Mouse (Mus musculus) mouse trophoblast stem cell (cell line): Measurements from ENCODE around the gene Il13.

Source experiments
- in situ Hi-C, 2 experiments: fragments of 300-500 bp; cut with MseI, MboI; formaldehyde crosslinking; loops; 2 replicates in 1 of 2; 3 replicates in 1 of 2; pipeline ENCODE4 v1.15.1; 2025

Gene Il13

GRCm38 (mm10) chr11:53634556-53634955, at the start of gene Il13:
Gene Il13 (minus strand): TSS chr11:53634702.
- in situ Hi-C loops, result no loop called here

- in situ Hi-C loops, result no loop called here
Observed at GRCm38 (mm10) chr11:53682994-53683530, 48.6 kb upstream of the Il13 start.

GRCm38 (mm10) chr11:53682170-53682569, 47.7 kb upstream of the Il13 start:
- in situ Hi-C loops, result no loop called here

GRCm38 (mm10) chr11:53681686-53682085, 47.2 kb upstream of the Il13 start:
- in situ Hi-C loops, result no loop called here

GRCm38 (mm10) chr11:53680141-53680540, 45.6 kb upstream of the Il13 start:
- in situ Hi-C loops, result no loop called here

- in situ Hi-C loops, result no loop called here
Observed at GRCm38 (mm10) chr11:53671414-53671813, 36.9 kb upstream of the Il13 start.

GRCm38 (mm10) chr11:53664091-53664490, 29.6 kb upstream of the Il13 start:
- in situ Hi-C loops, result no loop called here

GRCm38 (mm10) chr11:53662794-53663674, 28.5 kb upstream of the Il13 start:
- in situ Hi-C loops, result no loop called here

GRCm38 (mm10) chr11:53657828-53658227, 23.3 kb upstream of the Il13 start:
- in situ Hi-C loops, result no loop called here

GRCm38 (mm10) chr11:53657381-53657780, 22.9 kb upstream of the Il13 start:
- in situ Hi-C loops, result no loop called here

- in situ Hi-C loops, result no loop called here
Observed at GRCm38 (mm10) chr11:53656558-53657202, 22.2 kb upstream of the Il13 start.

- in situ Hi-C loops, result no loop called here
Observed at GRCm38 (mm10) chr11:53655043-53655442, 20.5 kb upstream of the Il13 start.

GRCm38 (mm10) chr11:53652427-53652826, 17.9 kb upstream of the Il13 start:
- in situ Hi-C loops, result no loop called here

GRCm38 (mm10) chr11:53651441-53651840, 16.9 kb upstream of the Il13 start:
- in situ Hi-C loops, result no loop called here

- in situ Hi-C loops, result no loop called here
Observed at GRCm38 (mm10) chr11:53644017-53644416, 9.5 kb upstream of the Il13 start.

- in situ Hi-C loops, result no loop called here
Observed at GRCm38 (mm10) chr11:53642744-53643279, 8.3 kb upstream of the Il13 start.

GRCm38 (mm10) chr11:53637803-53638260, 3.3 kb upstream of the Il13 start:
- in situ Hi-C loops, result no loop called here

- in situ Hi-C loops, result no loop called here
Observed at GRCm38 (mm10) chr11:53637046-53637802, 2.7 kb upstream of the Il13 start.

- in situ Hi-C loops, result no loop called here
Observed at GRCm38 (mm10) chr11:53636183-53636646, 1.7 kb upstream of the Il13 start.

- in situ Hi-C loops, result no loop called here
Observed at GRCm38 (mm10) chr11:53635590-53636182, 1.2 kb upstream of the Il13 start.

GRCm38 (mm10) chr11:53633644-53634043, 858 bp downstream of the Il13 start:
- in situ Hi-C loops, result no loop called here
